Mouse (Mus musculus): ENCODE measurements around the gene Samd8. TPM values are rescaled to one million over a fixed set of nuclear protein-coding genes. Genes with fewer than 3 reads are reported as not detected.

The Samd8 gene
- polyA plus RNA-seq, 1 experiment from 2014 or later, result 13.7 TPM

- H3K9ac ChIP-seq (ENCODE audit: low read depth, low read length), result no peak overlapping the region
- H3K4me3 ChIP-seq (ENCODE audit: low read depth, low read length), result no peak overlapping the region
- H3K36me3 ChIP-seq (ENCODE audit: control insufficient read depth, insufficient read depth, low read length), result no peaks in the 10 kb centered on the region
- no peaks in the 10 kb centered on the region for H3K27me3 ChIP-seq (replicated peaks; ENCODE audit: control insufficient read depth, insufficient read depth, low read length)
- no peak overlapping the region for H3K27ac ChIP-seq (replicated peaks; ENCODE audit: low read depth, low read length)
- DNase-seq (ENCODE audit: low spot score) (no peak), ATAC-seq (ENCODE audit: low read depth) (no peak)
- 88% methylated on average over 6 of the region's 6 CpGs for WGBS
- no peaks in the 10 kb centered on the region for H3K9me3 ChIP-seq (ENCODE audit: control insufficient read depth, low read length)
- H3K4me1 ChIP-seq (ENCODE audit: control insufficient read depth, insufficient read depth, low read length), result peaks cover 7% of the 10 kb centered on the region
- no peak overlapping the region for H3K4me2 ChIP-seq (ENCODE audit: low read depth, low read length)
Measured at GRCm38 (mm10) chr14:21766398-21766958, 16.1 kb downstream of the Samd8 start.

DNA sequence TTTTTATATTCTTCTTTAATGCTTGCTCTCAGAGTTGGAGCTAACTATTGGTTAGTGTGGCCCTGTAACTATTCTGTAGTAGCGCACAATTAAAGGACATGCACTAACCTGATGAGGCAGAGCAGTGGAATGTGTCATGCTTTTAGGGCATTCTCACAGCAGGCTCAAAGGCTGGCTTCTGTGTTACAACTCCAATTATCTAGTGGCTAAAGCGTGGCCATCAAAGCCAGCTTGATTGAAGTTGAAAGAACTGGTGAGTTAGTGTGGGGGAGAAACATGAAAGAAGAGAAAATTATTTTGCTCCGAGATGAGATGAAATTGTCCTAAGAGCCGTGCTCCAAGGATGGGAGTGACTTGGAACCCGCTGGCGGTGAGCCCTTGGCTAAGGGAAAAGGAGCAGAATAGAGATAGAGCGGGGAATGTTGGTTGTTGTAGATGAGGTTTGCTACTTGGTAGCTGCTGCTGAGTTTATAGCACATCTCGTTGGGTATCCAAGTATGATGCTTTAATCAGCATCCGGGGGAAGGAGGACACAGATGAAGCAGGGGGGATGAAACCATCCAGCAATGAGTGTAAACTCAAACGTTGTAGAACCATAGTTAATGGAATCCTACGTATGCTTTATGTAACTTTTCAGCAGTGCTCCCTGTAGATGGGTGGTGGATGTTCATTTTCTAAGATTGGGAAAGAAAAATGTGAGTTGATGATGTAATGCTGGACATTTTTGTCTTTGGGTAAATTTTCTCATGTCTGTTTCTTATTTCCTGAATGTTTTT is 22.4 kb downstream of the Samd8 start:
- DNase-seq (ENCODE audit: low spot score) (no peak), ATAC-seq (ENCODE audit: low read depth) (no peak)
- H3K4me3 ChIP-seq (ENCODE audit: low read depth, low read length), result no peak overlapping the region
- H3K9me3 ChIP-seq (ENCODE audit: control insufficient read depth, low read length), result no peaks in the 10 kb centered on the region
- H3K36me3 ChIP-seq (ENCODE audit: control insufficient read depth, insufficient read depth, low read length), result peaks cover 18% of the 10 kb centered on the region
- no peak overlapping the region for H3K4me2 ChIP-seq (ENCODE audit: low read depth, low read length)
- H3K4me1 ChIP-seq (ENCODE audit: control insufficient read depth, insufficient read depth, low read length), result peaks cover 7% of the 10 kb centered on the region
- H3K9ac ChIP-seq (ENCODE audit: low read depth, low read length), result no peak overlapping the region
- no peak overlapping the region for H3K27ac ChIP-seq (replicated peaks; ENCODE audit: low read depth, low read length)
- no peaks in the 10 kb centered on the region for H3K27me3 ChIP-seq (replicated peaks; ENCODE audit: control insufficient read depth, insufficient read depth, low read length)
- 70% methylated on average over 11 of the region's 11 CpGs for whole genome bisulfite sequencing

GRCm38 (mm10) chr14:21773946-21774345 is 23.6 kb downstream of the Samd8 start:
- ATAC-seq (ENCODE audit: low read depth) (no peak), DNase-seq (ENCODE audit: low spot score) (no peak)
- H3K9me3 ChIP-seq (ENCODE audit: control insufficient read depth, low read length), result peaks cover 1% of the 10 kb centered on the region; the same call in 1 of the 2 replicates
- no peak overlapping the region for H3K27ac ChIP-seq (replicated peaks; ENCODE audit: low read depth, low read length)
- H3K4me3 ChIP-seq (ENCODE audit: low read depth, low read length), result no peak overlapping the region
- H3K36me3 ChIP-seq (ENCODE audit: control insufficient read depth, insufficient read depth, low read length), result peaks cover 23% of the 10 kb centered on the region
- H3K4me2 ChIP-seq (ENCODE audit: low read depth, low read length), result no peak overlapping the region
- no peaks in the 10 kb centered on the region for H3K27me3 ChIP-seq (replicated peaks; ENCODE audit: control insufficient read depth, insufficient read depth, low read length)
- no peaks in the 10 kb centered on the region; the same call in 1 of the 2 replicates for H3K4me1 ChIP-seq (ENCODE audit: control insufficient read depth, insufficient read depth, low read length)
- no peak overlapping the region for H3K9ac ChIP-seq (ENCODE audit: low read depth, low read length)
- 73% methylated on average over 2 of the region's 2 CpGs for WGBS

DNA sequence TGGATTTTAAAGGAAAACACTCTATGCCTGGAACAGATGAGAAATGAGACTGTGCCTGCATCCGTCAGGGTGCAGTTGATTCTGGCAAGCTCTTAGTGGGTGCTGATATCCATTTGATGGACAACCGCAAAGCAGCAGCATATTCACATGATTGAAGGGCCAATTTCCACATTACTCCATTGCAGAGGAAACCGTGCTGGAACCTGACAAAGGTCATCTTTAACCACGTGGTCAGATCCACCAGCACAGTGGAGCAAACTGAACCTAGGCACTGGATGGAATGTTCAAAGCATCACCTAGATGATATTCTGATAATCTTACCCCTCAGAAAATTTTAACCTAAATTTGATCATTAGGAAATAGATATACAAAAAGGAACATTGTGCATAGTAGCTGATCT is 25.9 kb downstream of the Samd8 start:
- peaks cover 2% of the 10 kb centered on the region; the same call in 1 of the 2 replicates for H3K9me3 ChIP-seq (ENCODE audit: control insufficient read depth, low read length)
- H3K27ac ChIP-seq (replicated peaks; ENCODE audit: low read depth, low read length), result no peak overlapping the region
- DNase-seq (ENCODE audit: low spot score) (no peak), ATAC-seq (ENCODE audit: low read depth) (no peak)
- no peak overlapping the region for H3K4me2 ChIP-seq (ENCODE audit: low read depth, low read length)
- no peak overlapping the region for H3K9ac ChIP-seq (ENCODE audit: low read depth, low read length)
- no peaks in the 10 kb centered on the region for H3K27me3 ChIP-seq (replicated peaks; ENCODE audit: control insufficient read depth, insufficient read depth, low read length)
- WGBS, result 91% methylated on average over 4 of the region's 4 CpGs
- no peaks in the 10 kb centered on the region; the same call in 1 of the 2 replicates for H3K4me1 ChIP-seq (ENCODE audit: control insufficient read depth, insufficient read depth, low read length)
- H3K36me3 ChIP-seq (ENCODE audit: control insufficient read depth, insufficient read depth, low read length), result peaks cover 40% of the 10 kb centered on the region
- H3K4me3 ChIP-seq (ENCODE audit: low read depth, low read length), result no peak overlapping the region

DNA sequence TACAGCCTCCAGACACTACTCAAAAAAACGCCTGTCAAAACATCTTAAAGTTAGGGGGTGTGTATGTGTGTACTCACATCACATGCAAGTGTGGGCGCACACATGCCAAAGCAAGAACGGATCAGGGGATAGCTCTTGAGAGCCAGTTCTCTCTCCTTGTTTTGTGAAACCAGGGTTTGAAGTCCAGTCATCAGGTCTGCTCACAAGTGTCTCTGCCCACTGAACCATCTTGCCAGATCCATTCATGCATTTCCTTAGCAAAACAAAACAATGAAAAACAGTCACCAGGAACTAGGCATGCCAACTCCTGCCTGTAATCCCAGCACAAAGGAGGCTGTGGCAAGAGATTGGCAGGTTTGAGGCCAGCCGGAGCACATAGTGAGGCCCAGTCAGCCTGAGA is 36.2 kb downstream of the Samd8 start:
- Histone ChIP-seq H3K4me2 (ENCODE audit: low read depth, low read length) (no peak overlapping the region), H3K9me3 (ENCODE audit: control insufficient read depth, low read length) (no peaks in the 10 kb centered on the region), H3K27ac (replicated peaks; ENCODE audit: low read depth, low read length) (no peak overlapping the region), H3K27me3 (replicated peaks; ENCODE audit: control insufficient read depth, insufficient read depth, low read length) (no peaks in the 10 kb centered on the region), H3K36me3 (ENCODE audit: control insufficient read depth, insufficient read depth, low read length) (peaks cover 32% of the 10 kb centered on the region), H3K4me1 (ENCODE audit: control insufficient read depth, insufficient read depth, low read length) (no peaks in the 10 kb centered on the region), H3K9ac (ENCODE audit: low read depth, low read length) (no peak overlapping the region), H3K4me3 (ENCODE audit: low read depth, low read length) (no peak overlapping the region)
- ATAC-seq (ENCODE audit: low read depth) (no peak), DNase-seq (ENCODE audit: low spot score) (no peak)
- WGBS, result 84% methylated on average over 4 of the region's 4 CpGs

GRCm38 (mm10) chr14:21787374-21787773 is 37.0 kb downstream of the Samd8 start:
- no peaks in the 10 kb centered on the region for H3K27me3 ChIP-seq (replicated peaks; ENCODE audit: control insufficient read depth, insufficient read depth, low read length)
- H3K36me3 ChIP-seq (ENCODE audit: control insufficient read depth, insufficient read depth, low read length), result peaks cover 32% of the 10 kb centered on the region
- H3K4me2 ChIP-seq (ENCODE audit: low read depth, low read length), result no peak overlapping the region
- H3K4me3 ChIP-seq (ENCODE audit: low read depth, low read length), result no peak overlapping the region
- H3K9me3 ChIP-seq (ENCODE audit: control insufficient read depth, low read length), result no peaks in the 10 kb centered on the region
- no peaks in the 10 kb centered on the region for H3K4me1 ChIP-seq (ENCODE audit: control insufficient read depth, insufficient read depth, low read length)
- WGBS, result 87% methylated on average over 3 of the region's 3 CpGs
- DNase-seq (ENCODE audit: low spot score) (no peak), ATAC-seq (ENCODE audit: low read depth) (no peak)
- H3K27ac ChIP-seq (replicated peaks; ENCODE audit: low read depth, low read length), result no peak overlapping the region
- no peak overlapping the region for H3K9ac ChIP-seq (ENCODE audit: low read depth, low read length)

DNA sequence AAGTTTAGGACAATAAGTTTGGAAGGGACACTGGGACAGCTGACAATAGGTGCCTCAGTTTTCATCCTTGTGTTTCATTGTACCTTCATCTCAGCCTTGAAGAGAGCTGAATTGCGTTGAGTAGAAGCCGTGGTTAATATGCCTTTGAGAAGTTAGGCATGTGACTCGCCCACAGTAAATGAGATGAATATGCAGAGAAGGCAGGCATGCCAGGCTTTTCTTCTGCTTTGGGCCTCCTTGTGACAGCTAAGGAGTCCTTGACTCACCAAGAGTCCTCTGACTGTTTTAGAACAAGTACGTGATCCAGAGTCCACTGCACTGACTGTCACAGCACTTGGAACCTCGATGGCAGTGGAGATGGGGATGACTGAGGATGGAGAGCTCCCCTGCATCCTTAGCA is 37.8 kb downstream of the Samd8 start:
- Histone ChIP-seq H3K27me3 (replicated peaks; ENCODE audit: control insufficient read depth, insufficient read depth, low read length) (no peaks in the 10 kb centered on the region), H3K27ac (replicated peaks; ENCODE audit: low read depth, low read length) (no peak overlapping the region), H3K9ac (ENCODE audit: low read depth, low read length) (no peak overlapping the region), H3K36me3 (ENCODE audit: control insufficient read depth, insufficient read depth, low read length) (peaks cover 32% of the 10 kb centered on the region), H3K4me1 (ENCODE audit: control insufficient read depth, insufficient read depth, low read length) (no peaks in the 10 kb centered on the region), H3K4me2 (ENCODE audit: low read depth, low read length) (no peak overlapping the region), H3K4me3 (ENCODE audit: low read depth, low read length) (no peak overlapping the region), H3K9me3 (ENCODE audit: control insufficient read depth, low read length) (no peaks in the 10 kb centered on the region)
- ATAC-seq (ENCODE audit: low read depth), result no peak
- WGBS, result 92% methylated on average over 5 of the region's 5 CpGs
- DNase-seq (ENCODE audit: low spot score), result no peak

- H3K4me2 ChIP-seq (ENCODE audit: low read depth, low read length), result no peak overlapping the region
- ATAC-seq (ENCODE audit: low read depth), result no peak
- no peak overlapping the region for H3K27ac ChIP-seq (replicated peaks; ENCODE audit: low read depth, low read length)
- H3K9me3 ChIP-seq (ENCODE audit: control insufficient read depth, low read length), result no peaks in the 10 kb centered on the region
- no peak overlapping the region for H3K9ac ChIP-seq (ENCODE audit: low read depth, low read length)
- no peak for DNase-seq (ENCODE audit: low spot score)
- peaks cover 3% of the 10 kb centered on the region for H3K4me1 ChIP-seq (ENCODE audit: control insufficient read depth, insufficient read depth, low read length)
- no peak overlapping the region for H3K4me3 ChIP-seq (ENCODE audit: low read depth, low read length)
- 86% methylated on average over 9 of the region's 9 CpGs for WGBS
- H3K27me3 ChIP-seq (replicated peaks; ENCODE audit: control insufficient read depth, insufficient read depth, low read length), result no peaks in the 10 kb centered on the region
- H3K36me3 ChIP-seq (ENCODE audit: control insufficient read depth, insufficient read depth, low read length), result peaks cover 26% of the 10 kb centered on the region
Measured at GRCm38 (mm10) chr14:21790585-21791251, 40.4 kb downstream of the Samd8 start.

Data from embryonic facial prominence, embryonic 14.5 days (tissue).